Mouse (Mus musculus) limb, embryonic 15.5 days (tissue): ENCODE measurements around the gene Il1rap. TPM values are rescaled to one million over a fixed set of nuclear protein-coding genes. Genes with fewer than 3 reads are reported as not detected.

Experiments used
- ATAC-seq: fragments of 200-750 bp; cut with Nextera tagmentation; 2 replicates; pipeline ENCODE4 v1.8.0; 2017; ENCODE audit warnings: low read depth, moderate TSS enrichment; ENCODE audit not compliant: insufficient number of reproducible peaks, low FRiP score, low TSS enrichment
- H3K27ac ChIP-seq: fragments of 300-500 bp; sonication (generic); 2 replicates; pipeline ENCODE4 v1.5.1; 2015; ENCODE audit warnings: moderate library complexity, mild to moderate bottlenecking, inconsistent platforms
- H3K27me3 ChIP-seq: fragments of 300-500 bp; sonication (generic); 2 replicates; pipeline ENCODE4 v1.6.1; 2015; ENCODE audit warnings: inconsistent platforms
- H3K36me3 ChIP-seq: fragments of 300-500 bp; sonication (generic); 2 replicates; pipeline ENCODE4 v1.6.1; 2015; ENCODE audit warnings: inconsistent platforms
- H3K4me1 ChIP-seq: fragments of 300-500 bp; sonication (generic); 2 replicates; pipeline ENCODE4 v1.6.1; 2015; ENCODE audit warnings: inconsistent platforms
- H3K4me2 ChIP-seq: fragments of 300-500 bp; sonication (generic); 2 replicates; pipeline ENCODE4 v1.6.1; 2015; ENCODE audit warnings: mild to moderate bottlenecking, inconsistent platforms
- H3K4me3 ChIP-seq: fragments of 300-500 bp; sonication (generic); 2 replicates; pipeline ENCODE4 v1.5.1; 2015; ENCODE audit warnings: mild to moderate bottlenecking, inconsistent platforms
- H3K9ac ChIP-seq: fragments of 300-500 bp; sonication (generic); 2 replicates; pipeline ENCODE4 v1.6.1; 2015; ENCODE audit warnings: inconsistent platforms
- H3K9me3 ChIP-seq: fragments of 300-500 bp; sonication (generic); 2 replicates; pipeline ENCODE4 v1.6.1; 2016; ENCODE audit warnings: inconsistent platforms
- WGBS: fragments of 180-500 bp; shearing (Covaris S2); methylation state at CpG from one replicate; pipeline ENCODE4 v1.1.7; 2015; 5-methylcytosine and 5-hydroxymethylcytosine counted together
- polyA plus RNA-seq: library from polyadenylated mRNA; unstranded; fragments of >200 nt; fragmentation: Nextera tagmentation; extraction: Ambion mirVana; gene quantifications from 2 replicates; pipeline ENCODE4 v1.2.1, GENCODE M21; 2015

Gene Il1rap
- polyA plus RNA-seq, 1 experiment from 2014 or later: 9.9 TPM

DNA sequence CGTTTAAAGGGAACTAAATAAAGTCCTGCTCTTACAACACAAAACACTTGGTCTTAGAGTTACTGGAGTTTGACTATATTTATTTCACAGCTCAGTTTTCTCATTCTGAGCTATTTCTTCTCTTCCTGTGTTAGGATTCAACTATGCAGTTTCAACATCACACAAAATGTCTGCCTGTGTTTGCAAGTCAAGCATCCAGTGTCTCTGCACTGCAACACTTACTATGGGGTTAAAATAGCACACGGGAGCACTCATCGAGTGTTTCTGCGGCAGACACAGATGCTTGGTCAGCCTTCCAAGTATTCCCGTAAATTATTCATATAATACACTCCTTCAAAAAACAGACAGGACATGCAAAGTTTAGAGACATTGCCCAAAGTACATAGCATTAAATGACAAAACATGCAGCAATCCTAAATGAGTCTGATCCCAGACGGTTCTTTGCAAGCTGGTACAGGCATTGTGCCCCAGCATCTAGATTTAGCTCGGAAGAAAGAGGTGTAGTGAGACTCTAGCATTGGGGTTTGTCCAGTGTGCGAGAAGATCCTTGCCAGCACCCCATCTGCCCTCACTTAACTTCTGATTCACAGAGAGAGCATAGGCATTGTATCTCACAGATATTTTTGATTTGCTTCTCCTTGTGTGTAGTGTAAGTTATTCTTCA, 119.1 kb downstream of the Il1rap start:
- Histone ChIP-seq H3K4me2 (no peak overlapping the region), H3K4me1 (no peaks in the 10 kb centered on the region), H3K27ac (no peak overlapping the region), H3K9me3 (no peaks in the 10 kb centered on the region), H3K36me3 (no peaks in the 10 kb centered on the region), H3K9ac (no peak overlapping the region), H3K27me3 (no peaks in the 10 kb centered on the region), H3K4me3 (no peak overlapping the region)
- no peak for ATAC-seq
- WGBS: 64% methylated on average over 8 of the region's 8 CpGs

- Histone ChIP-seq H3K36me3 (no peaks in the 10 kb centered on the region), H3K4me3 (no peak overlapping the region), H3K9ac (no peak overlapping the region), H3K9me3 (no peaks in the 10 kb centered on the region), H3K27me3 (no peaks in the 10 kb centered on the region), H3K4me2 (no peak overlapping the region), H3K4me1 (no peaks in the 10 kb centered on the region), H3K27ac (no peak overlapping the region)
- ATAC-seq: no peak
- 74% methylated on average over 6 of the region's 6 CpGs for WGBS
Observed at GRCm38 (mm10) chr16:26705658-26706371, 124.3 kb downstream of the Il1rap start.

DNA sequence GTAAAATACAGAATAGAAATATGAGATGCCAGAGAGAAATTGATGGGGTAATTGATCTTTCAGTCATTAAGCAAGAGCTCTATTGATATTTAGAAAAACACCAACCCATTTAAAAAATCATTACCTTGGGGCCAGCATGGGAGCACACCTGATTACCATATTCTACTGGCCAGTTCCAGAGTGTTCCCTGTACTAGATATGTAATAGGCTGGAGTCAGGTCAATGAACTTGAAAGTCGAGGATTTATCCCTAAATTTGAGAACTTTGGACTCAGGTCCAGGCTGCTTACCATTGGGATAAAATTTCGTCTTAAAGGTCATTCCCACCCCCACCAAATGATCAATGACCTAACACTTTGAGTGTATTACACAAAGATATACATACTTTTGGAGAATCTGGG, 125.0 kb downstream of the Il1rap start:
- H3K27ac ChIP-seq: no peak overlapping the region
- no peaks in the 10 kb centered on the region for H3K9me3 ChIP-seq
- no peak for ATAC-seq
- H3K36me3 ChIP-seq: no peaks in the 10 kb centered on the region
- no peaks in the 10 kb centered on the region for H3K4me1 ChIP-seq
- no peak overlapping the region for H3K4me2 ChIP-seq
- no peaks in the 10 kb centered on the region for H3K27me3 ChIP-seq
- WGBS: 72% methylated on average over 2 of the region's 2 CpGs
- no peak overlapping the region for H3K4me3 ChIP-seq
- no peak overlapping the region for H3K9ac ChIP-seq

GRCm38 (mm10) chr16:26710922-26711321, 129.4 kb downstream of the Il1rap start:
- H3K27ac ChIP-seq: no peak overlapping the region
- WGBS: 94% methylated on average over 3 of the region's 3 CpGs
- no peaks in the 10 kb centered on the region for H3K27me3 ChIP-seq
- no peaks in the 10 kb centered on the region for H3K36me3 ChIP-seq
- no peak for ATAC-seq
- H3K9me3 ChIP-seq: no peaks in the 10 kb centered on the region
- H3K4me1 ChIP-seq: no peaks in the 10 kb centered on the region
- H3K9ac ChIP-seq: no peak overlapping the region
- no peak overlapping the region for H3K4me2 ChIP-seq
- H3K4me3 ChIP-seq: no peak overlapping the region

DNA sequence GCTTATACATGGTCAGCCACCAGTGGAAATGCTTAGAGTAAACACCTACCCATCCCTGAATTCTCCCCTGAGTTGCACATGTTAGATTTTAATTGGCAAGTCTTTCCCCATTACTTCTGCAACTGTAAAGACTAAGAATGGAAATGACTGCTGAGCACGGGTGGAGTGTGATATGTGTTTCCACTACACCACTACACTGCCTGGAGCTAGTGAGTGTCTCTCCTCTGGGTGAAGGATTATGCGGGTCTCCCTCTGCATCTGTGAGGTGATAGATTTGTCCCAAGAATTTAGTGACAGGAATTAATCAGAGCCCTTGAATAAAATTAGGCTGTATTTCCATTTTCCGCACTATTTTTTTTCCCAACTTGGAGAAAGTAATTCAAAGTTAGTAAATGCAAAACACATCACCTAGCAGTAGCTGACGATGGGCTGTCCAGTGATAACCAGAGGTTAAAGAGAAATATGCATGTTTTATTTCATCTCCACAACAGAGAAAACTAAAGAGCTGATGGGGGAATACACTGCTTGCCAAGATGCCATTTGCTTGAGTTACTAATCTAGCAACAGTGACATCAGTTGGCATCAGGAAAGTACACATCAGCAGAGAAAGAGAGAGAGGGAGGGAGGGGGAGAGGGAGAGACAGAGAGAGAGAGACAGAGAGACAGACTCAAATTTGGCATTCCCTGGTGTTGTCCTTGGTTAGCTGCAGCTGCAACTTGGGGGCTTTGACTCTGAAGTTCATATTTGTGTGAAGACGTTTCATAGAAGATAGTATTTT, 132.2 kb downstream of the Il1rap start:
- Histone ChIP-seq H3K27ac (no peak overlapping the region), H3K4me3 (no peak overlapping the region), H3K4me1 (no peaks in the 10 kb centered on the region), H3K27me3 (no peaks in the 10 kb centered on the region), H3K4me2 (no peak overlapping the region), H3K9me3 (no peaks in the 10 kb centered on the region), H3K36me3 (no peaks in the 10 kb centered on the region), H3K9ac (no peak overlapping the region)
- WGBS: 78% methylated on average over 5 of the region's 5 CpGs
- no peak for ATAC-seq

GRCm38 (mm10) chr16:26722464-26722863, 141.0 kb downstream of the Il1rap start:
- H3K27me3 ChIP-seq: no peaks in the 10 kb centered on the region
- H3K4me2 ChIP-seq: no peak overlapping the region
- ATAC-seq: no peak

DNA sequence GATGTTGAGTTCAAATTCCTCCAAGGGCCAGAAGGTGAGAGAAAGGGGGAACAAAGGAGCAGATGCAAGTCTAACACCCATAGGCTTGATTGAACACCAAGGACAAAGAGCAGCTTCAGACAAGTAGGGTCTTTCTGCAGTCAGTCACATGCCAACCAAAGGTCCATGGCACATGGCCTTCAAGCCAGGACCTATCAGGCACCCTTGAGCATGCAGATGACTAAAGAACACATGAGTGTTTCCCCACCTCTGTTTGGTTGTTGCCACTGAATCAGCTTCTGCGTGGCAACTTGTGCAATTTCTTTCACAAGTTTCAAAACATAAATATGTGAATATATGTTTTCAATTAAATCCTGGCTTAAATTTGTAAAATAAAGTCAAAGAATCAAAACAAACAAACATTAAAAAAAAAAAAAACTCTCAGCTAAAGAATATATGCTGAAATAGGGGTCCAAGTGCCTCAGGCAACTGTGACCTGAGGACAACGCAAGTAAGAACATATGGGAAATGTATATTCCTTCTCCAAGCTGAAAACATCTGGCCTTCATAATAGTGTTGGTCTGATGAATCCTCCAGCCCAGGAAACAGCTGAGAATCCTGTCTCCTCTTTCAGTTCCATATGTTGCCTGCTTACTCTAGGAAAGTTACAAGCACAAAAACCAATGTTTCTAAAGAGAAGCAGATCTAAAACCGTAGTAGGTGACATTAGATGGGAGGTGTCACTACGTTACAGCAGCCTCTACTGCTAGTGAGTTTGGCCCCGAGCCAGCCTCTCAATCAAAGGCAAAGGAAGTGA, 142.6 kb downstream of the Il1rap start:
- H3K9ac ChIP-seq: no peak overlapping the region
- no peaks in the 10 kb centered on the region for H3K4me1 ChIP-seq
- no peak overlapping the region for H3K4me2 ChIP-seq
- H3K4me3 ChIP-seq: no peak overlapping the region
- H3K27me3 ChIP-seq: no peaks in the 10 kb centered on the region
- no peak for ATAC-seq
- 39% methylated on average over 5 of the region's 5 CpGs for WGBS
- H3K9me3 ChIP-seq: no peaks in the 10 kb centered on the region
- H3K27ac ChIP-seq: no peak overlapping the region
- H3K36me3 ChIP-seq: no peaks in the 10 kb centered on the region

More at GRCm38 (mm10) chr16:26722464-26722863, 141.0 kb downstream of the Il1rap start:
- Histone ChIP-seq H3K4me1 (no peaks in the 10 kb centered on the region), H3K9me3 (no peaks in the 10 kb centered on the region), H3K36me3 (no peaks in the 10 kb centered on the region), H3K4me3 (no peak overlapping the region), H3K27ac (no peak overlapping the region), H3K9ac (no peak overlapping the region)
- WGBS: 75% methylated on average over 11 of the region's 11 CpGs

DNA sequence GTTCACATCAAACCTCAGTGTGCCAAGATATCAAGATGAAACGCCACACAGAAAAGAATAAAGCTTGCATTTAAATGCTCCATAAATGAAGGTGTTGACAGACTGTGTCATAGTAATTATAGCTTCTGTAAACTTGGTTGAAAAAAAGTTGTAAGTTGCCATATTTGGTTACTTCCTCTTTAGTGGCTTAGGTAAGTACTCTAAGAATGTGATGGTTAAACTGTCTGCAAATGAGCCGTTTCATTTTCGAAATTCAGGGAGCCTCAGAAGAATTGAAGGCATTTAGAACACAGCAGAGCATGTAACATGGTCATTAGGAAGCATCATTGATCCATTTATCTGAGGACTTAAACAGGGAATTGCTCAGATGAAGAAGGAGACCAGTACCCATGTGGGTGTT, 146.6 kb downstream of the Il1rap start:
- no peak for ATAC-seq
- Histone ChIP-seq H3K27me3 (no peaks in the 10 kb centered on the region), H3K9ac (no peak overlapping the region), H3K27ac (no peak overlapping the region), H3K4me3 (no peak overlapping the region), H3K4me2 (no peak overlapping the region), H3K36me3 (no peaks in the 10 kb centered on the region), H3K4me1 (no peaks in the 10 kb centered on the region), H3K9me3 (no peaks in the 10 kb centered on the region)
- whole genome bisulfite sequencing: 62% methylated on average over 3 of the region's 3 CpGs

DNA sequence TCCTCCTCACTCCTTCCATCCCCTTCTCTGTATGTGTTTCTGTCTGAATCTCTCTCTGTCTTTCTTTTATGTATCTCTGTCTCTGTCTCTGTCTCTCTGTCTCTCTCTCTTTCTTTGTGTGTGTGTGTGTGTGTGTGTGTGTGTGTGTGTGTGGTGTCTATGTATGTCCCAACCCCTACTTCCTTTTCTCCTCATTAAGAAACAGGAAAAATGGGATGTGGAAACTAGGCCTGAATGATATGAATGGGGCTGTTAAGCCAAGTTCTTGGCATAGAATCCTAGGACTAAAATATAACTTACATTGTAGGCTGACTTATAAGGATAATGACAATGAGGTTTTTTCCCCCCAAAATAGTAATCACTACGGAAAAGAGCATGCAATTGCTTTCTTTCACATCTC, 149.4 kb downstream of the Il1rap start:
- no peak for ATAC-seq
- no peak overlapping the region for H3K27ac ChIP-seq
- WGBS: 75% methylated on average over 1 of the region's 1 CpGs

GRCm38 (mm10) chr16:26732566-26732965, 151.1 kb downstream of the Il1rap start:
- H3K36me3 ChIP-seq: no peaks in the 10 kb centered on the region
- H3K27ac ChIP-seq: no peak overlapping the region
- no peak overlapping the region for H3K4me3 ChIP-seq
- H3K9ac ChIP-seq: no peak overlapping the region
- ATAC-seq: no peak
- H3K4me2 ChIP-seq: no peak overlapping the region
- H3K4me1 ChIP-seq: no peaks in the 10 kb centered on the region
- no peaks in the 10 kb centered on the region for H3K9me3 ChIP-seq
- WGBS: 80% methylated on average over 3 of the region's 3 CpGs
- no peaks in the 10 kb centered on the region for H3K27me3 ChIP-seq

More for the DNA sequence above, 149.4 kb downstream of the Il1rap start:
- Histone ChIP-seq H3K4me1 (no peaks in the 10 kb centered on the region), H3K36me3 (no peaks in the 10 kb centered on the region), H3K27me3 (no peaks in the 10 kb centered on the region), H3K9me3 (no peaks in the 10 kb centered on the region), H3K4me2 (no peak overlapping the region), H3K4me3 (no peak overlapping the region), H3K9ac (no peak overlapping the region)

GRCm38 (mm10) chr16:26755381-26756155, 174.1 kb downstream of the Il1rap start:
- no peaks in the 10 kb centered on the region for H3K27me3 ChIP-seq
- H3K4me2 ChIP-seq: no peak overlapping the region
- no peaks in the 10 kb centered on the region for H3K9me3 ChIP-seq
- no peak overlapping the region for H3K4me3 ChIP-seq
- no peak overlapping the region for H3K9ac ChIP-seq
- no peaks in the 10 kb centered on the region for H3K36me3 ChIP-seq
- no peaks in the 10 kb centered on the region for H3K4me1 ChIP-seq
- H3K27ac ChIP-seq: no peak overlapping the region
- no peak for ATAC-seq
- 82% methylated on average over 5 of the region's 5 CpGs for WGBS
